Mouse (Mus musculus) lung, postnatal 0 days (tissue): ENCODE results near the gene Dixdc1. TPM values are rescaled to one million over a fixed set of nuclear protein-coding genes. Genes with fewer than 3 reads are reported as not detected.

ENCODE experiments used
- ATAC-seq: fragments of 200-750 bp; cut with Nextera tagmentation; 2 replicates; pipeline ENCODE4 v1.8.0; 2017; ENCODE audit warnings: moderate library complexity
- DNase-seq: peaks from one replicate; pipeline ENCODE4 v3.0.0-alpha.2; 2016; ENCODE audit warnings: low spot score
- H3K27ac ChIP-seq: fragments of 300-500 bp; sonication (generic); 2 replicates; pipeline ENCODE4 v1.5.1; 2014; ENCODE audit warnings: antibody characterized with exemption, mild to moderate bottlenecking, low read length, mixed read lengths
- H3K27me3 ChIP-seq: fragments of 300-500 bp; sonication (generic); replicated peaks from 2 replicates; pipeline ENCODE4 v1.6.1; 2014; ENCODE audit warnings: low read length, mixed read lengths; ENCODE audit not compliant: insufficient read depth
- H3K36me3 ChIP-seq: fragments of 300-500 bp; sonication (generic); 2 replicates; pipeline ENCODE4 v1.6.1; 2014; ENCODE audit warnings: low read length, mixed read lengths; ENCODE audit not compliant: insufficient read depth
- H3K4me1 ChIP-seq: fragments of 300-500 bp; sonication (generic); 2 replicates; pipeline ENCODE4 v1.6.1; 2014; ENCODE audit warnings: antibody characterized with exemption, low read depth, low read length, mixed read lengths; ENCODE audit not compliant: insufficient read depth
- H3K4me2 ChIP-seq: fragments of 300-500 bp; sonication (generic); replicated peaks from 2 replicates; pipeline ENCODE4 v1.6.1; 2014; ENCODE audit warnings: low read depth, mild to moderate bottlenecking, low read length, moderate library complexity, mixed read lengths
- H3K4me3 ChIP-seq: fragments of 300-500 bp; sonication (generic); 2 replicates; pipeline ENCODE4 v1.5.1; 2014; ENCODE audit warnings: low read depth, low read length
- H3K9ac ChIP-seq: fragments of 300-500 bp; sonication (generic); replicated peaks from 2 replicates; pipeline ENCODE4 v1.6.1; 2014; ENCODE audit warnings: low read depth, mild to moderate bottlenecking
- H3K9me3 ChIP-seq: fragments of 300-500 bp; sonication (generic); 2 replicates; pipeline ENCODE4 v1.6.1; 2016; ENCODE audit warnings: low read length, mixed read lengths
- CTCF ChIP-seq: IDR thresholded peaks from 2 replicates; pipeline ENCODE4 v1.5.1; 2016; ENCODE audit warnings: antibody characterized with exemption, mild to moderate bottlenecking
- EP300 ChIP-seq: IDR thresholded peaks from 2 replicates; pipeline ENCODE4 v1.6.1; 2016; ENCODE audit warnings: antibody characterized with exemption, mild to moderate bottlenecking, control low read depth
- WGBS: fragments of 180-500 bp; shearing (Covaris S2); extraction: QIAGEN DNeasy Blood & Tissue Kit; methylation state at CpG from one replicate; pipeline ENCODE4 v1.1.7; 2014; 5-methylcytosine and 5-hydroxymethylcytosine counted together
- polyA plus RNA-seq: library from polyadenylated mRNA; unstranded; fragments of >200 nt; fragmentation: Nextera tagmentation; extraction: Ambion mirVana; gene quantifications from 2 replicates; pipeline ENCODE4 v1.2.1, GENCODE M21; 2015

Dixdc1 gene
- polyA plus RNA-seq, 1 experiment from 2014 or later: 5.4 TPM

DNA sequence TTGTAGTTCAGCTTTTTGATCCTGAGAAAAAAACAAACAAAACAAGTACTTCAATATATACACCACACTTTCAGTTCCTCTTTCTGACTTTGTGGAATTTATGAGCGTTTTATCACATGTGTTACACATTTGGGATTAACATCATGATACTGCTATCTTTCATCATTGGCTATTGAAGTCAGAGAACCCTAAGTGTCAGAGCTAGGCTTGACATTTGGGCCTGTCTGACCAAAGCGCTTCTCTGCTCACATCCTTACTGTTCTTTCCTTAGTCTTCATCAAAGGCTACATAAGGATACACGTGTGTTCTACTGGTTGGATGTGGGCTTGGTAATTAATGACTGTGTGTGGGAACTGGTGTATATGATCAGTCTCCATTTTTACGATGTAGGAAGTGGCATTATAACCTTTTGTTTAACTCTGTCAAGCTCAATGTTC, 34.7 kb upstream of the Dixdc1 start:
- Histone ChIP-seq H3K9me3 (no peaks in the 10 kb centered on the region), H3K4me1 (peaks cover 4% of the 10 kb centered on the region; the same call in 1 of the 2 replicates), H3K36me3 (no peaks in the 10 kb centered on the region; the same call in 1 of the 2 replicates), H3K4me2 (peak overlapping the region; percentile 98), H3K27ac (no peak overlapping the region), H3K4me3 (no peak overlapping the region), H3K9ac (no peak overlapping the region), H3K27me3 (no peaks in the 10 kb centered on the region)
- TF ChIP-seq CTCF (no peak), EP300 (no peak)
- no peak for ATAC-seq
- no peak for DNase-seq
- 55% methylated on average over 4 of the region's 4 CpGs for WGBS

GRCm38 (mm10) chr9:50770011-50770410, 30.7 kb upstream of the Dixdc1 start:
- Histone ChIP-seq H3K4me3 (no peak overlapping the region), H3K9ac (no peak overlapping the region), H3K27ac (no peak overlapping the region), H3K27me3 (no peaks in the 10 kb centered on the region), H3K4me2 (no peak overlapping the region), H3K4me1 (peaks cover 7% of the 10 kb centered on the region; the same call in 1 of the 2 replicates), H3K9me3 (no peaks in the 10 kb centered on the region), H3K36me3 (no peaks in the 10 kb centered on the region; the same call in 1 of the 2 replicates)
- DNase-seq (no peak), ATAC-seq (no peak)
- WGBS: 87% methylated on average over 2 of the region's 2 CpGs
- TF ChIP-seq CTCF (no peak), EP300 (no peak)

DNA sequence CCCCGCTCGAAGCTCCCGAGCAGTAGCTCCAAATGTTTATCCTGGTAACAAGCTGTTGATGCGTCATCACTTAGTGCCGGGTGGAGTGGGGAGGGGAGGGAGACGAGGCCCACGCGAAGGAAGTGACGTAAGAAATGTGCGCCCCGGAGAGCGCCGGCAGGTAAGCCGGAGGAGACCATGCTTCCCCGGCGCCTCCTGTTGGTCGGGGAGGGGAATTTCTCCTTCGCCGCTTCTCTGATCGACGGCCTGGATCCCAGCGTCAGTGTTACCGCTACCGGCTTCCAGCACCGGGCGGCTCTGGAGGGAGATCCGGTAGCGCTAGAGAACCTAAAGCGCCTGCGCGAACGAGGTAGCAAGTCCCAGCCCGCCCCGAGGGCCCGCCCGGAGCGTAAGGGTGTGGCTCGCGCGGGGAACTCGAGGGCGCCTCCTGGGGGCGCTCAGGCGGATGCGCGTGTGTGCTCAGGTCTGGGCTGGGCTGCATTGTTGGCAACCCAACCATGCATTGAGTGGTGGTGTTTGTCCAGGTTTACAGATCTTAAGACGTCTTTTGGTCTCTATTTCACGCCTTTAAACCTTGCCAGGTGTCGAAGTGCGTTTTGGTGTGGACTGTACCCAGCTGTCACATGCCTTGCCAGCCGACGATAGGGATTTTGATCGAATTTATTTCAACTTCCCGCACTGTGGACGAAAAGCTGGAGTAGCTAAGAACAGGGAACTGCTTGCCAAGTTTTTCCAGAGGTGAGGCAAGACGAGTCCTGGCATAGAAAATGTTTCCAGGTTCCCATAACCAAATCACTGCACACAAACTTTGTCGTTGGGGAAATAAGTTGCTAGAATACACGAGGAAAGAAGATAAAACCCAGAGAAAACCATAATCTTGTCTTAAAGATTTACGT, 29.0 kb upstream of the Dixdc1 start, which contains the start of gene Fdxacb1:
TSS of gene Fdxacb1 (plus strand) at position 130 of the 896 bp plus-strand sequence.
- Histone ChIP-seq H3K27me3 (no peaks in the 10 kb centered on the region), H3K9me3 (no peaks in the 10 kb centered on the region), H3K27ac (peak within 1 kb of the TSS; percentile 95), H3K4me1 (0 out of 2 replicates have a peak, but pooled peaks cover 4% of the 10 kb centered on the region), H3K36me3 (no peaks in the 10 kb centered on the region; the same call in 1 of the 2 replicates), H3K4me2 (peak within 1 kb of the TSS; percentile 75), H3K9ac (peak within 1 kb of the TSS; percentile 58), H3K4me3 (peak within 1 kb of the TSS; percentile 65)
- TF ChIP-seq CTCF (peak; percentile 82), EP300 (peak; percentile 60)
- ATAC-seq (peak; percentile 97), DNase-seq (peak; percentile 99)
- WGBS: 2% methylated on average over 59 of the region's 59 CpGs

DNA sequence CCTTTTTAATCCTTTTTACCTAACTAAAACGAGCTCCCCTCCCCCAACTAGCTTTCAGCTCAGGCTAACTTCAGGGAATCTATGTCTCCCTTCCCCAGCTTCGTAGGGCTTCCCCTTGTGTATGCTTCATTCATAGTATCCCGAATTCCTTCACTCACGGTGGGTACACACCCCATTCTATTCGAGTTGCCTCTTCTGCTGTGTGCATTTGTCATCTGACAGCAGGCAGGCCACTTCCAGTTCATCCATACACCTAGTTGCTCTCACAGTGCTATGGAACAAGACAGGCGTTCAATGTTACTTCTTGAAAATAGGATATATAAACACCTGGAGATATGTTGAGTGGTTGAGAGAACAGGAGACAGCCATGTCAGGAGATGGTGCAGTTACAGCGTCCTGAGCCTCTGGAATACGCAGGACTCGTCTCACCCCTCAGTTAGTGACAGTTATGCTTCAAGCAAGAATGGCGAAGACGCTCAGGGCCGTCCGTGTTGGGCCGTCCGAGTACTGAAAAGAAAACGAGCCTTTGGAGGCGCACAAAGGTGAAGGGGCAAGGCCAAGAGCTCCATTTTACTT, 28.3 kb upstream of the Dixdc1 start:
- no peak for TF ChIP-seq EP300
- TF ChIP-seq CTCF: no peak
- Histone ChIP-seq H3K4me2 (peak overlapping the region; percentile 75), H3K27me3 (no peaks in the 10 kb centered on the region), H3K9me3 (no peaks in the 10 kb centered on the region), H3K9ac (peak overlapping the region; percentile 58), H3K36me3 (no peaks in the 10 kb centered on the region; the same call in 1 of the 2 replicates), H3K4me1 (0 out of 2 replicates have a peak, but pooled peaks cover 4% of the 10 kb centered on the region), H3K4me3 (peak overlapping the region; percentile 65), H3K27ac (peak overlapping the region; percentile 95)
- 3% methylated on average over 17 of the region's 17 CpGs for WGBS
- no peak for ATAC-seq
- DNase-seq: peak; percentile 35

- Histone ChIP-seq H3K9me3 (no peaks in the 10 kb centered on the region), H3K27me3 (no peaks in the 10 kb centered on the region), H3K4me1 (0 out of 2 replicates have a peak, but pooled peaks cover 4% of the 10 kb centered on the region), H3K36me3 (no peaks in the 10 kb centered on the region), H3K4me3 (no peak overlapping the region), H3K9ac (no peak overlapping the region), H3K27ac (no peak overlapping the region), H3K4me2 (no peak overlapping the region)
- WGBS: 46% methylated on average over 1 of the region's 1 CpGs
- DNase-seq: peak; percentile 59
- TF ChIP-seq EP300 (no peak), CTCF (peak; percentile 70)
- ATAC-seq: no peak
Measured at GRCm38 (mm10) chr9:50763331-50763730, 24.0 kb upstream of the Dixdc1 start.
